Mouse (Mus musculus): ENCODE measurements around the gene Rprm.

Gene Rprm

DNA sequence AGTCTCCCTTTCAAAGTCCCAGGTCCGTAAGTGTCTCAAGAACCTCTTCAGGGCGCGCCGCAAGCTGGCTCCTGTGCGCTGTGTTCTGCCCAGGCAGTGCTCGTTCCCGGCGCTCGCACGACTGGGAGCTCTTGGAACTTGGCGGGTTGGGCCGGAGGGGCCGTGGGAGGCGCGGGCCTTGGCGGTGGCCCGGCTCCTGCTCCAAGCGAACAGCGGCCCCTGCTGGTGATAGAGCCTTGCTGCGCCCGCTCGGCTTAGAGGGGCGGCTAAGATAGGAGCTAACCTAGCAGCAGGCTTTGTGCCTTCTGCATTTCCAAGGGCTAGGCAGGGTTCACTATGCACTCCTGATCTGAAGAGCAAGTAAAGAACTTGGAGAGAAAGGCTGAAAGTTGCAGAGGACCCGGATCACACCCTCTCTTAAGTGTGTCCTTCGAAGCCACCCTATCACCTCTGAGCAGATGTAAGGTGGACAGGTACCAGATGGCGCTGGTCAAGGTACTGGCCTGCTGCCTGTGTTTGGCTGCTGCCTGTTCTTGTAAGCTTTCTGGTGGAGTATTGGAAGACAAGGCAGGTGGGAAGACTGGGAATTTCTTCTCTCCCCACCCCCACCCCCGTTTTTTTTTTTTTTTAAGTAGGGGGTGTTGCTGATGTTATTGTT lies at the start of gene Rprm:
Gene Rprm, minus strand, starts transcription at position 123 of the 658 bp plus-strand sequence.
- peak; percentile 46 for DNase-seq (ENCODE audit: low read depth, low spot score)

DNA sequence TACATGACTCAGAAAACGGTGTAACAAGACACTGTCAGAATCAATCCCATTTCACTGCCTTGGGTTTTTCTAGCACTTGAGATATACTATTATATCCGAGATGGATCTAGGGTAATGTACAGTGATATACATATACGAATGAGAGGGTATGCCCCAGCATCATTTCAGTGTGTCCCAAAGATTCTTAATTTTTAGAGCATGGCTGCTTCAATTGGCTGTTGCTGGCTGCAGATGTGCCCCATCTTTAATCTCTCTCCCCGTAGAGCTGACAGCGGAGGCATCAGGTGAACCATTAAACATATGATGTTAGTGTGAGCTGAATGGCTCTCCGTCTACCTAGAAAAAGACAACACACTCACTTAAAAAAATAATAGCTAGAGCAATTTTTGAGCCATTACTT lies 34.0 kb upstream of the Rprm start:
- no peak for DNase-seq (ENCODE audit: low read depth, low spot score)

DNA sequence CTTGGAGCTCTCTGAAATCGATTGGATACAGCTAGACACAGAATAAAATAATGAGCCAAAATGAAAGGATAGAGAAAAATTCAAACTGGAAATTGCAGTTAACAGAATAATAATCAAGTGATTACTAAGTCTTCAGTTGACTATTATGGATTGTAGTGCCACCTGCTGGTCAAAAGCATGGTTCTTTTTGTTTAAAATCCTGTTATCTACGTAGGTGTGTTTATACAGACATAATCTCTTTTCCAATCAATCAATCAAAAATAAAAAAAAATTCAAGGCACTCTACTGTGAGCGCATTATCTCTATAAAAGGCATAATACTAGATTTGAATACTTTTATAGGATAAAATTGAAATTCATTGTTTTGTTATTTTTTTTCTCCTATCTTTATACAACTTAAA lies 33.5 kb upstream of the Rprm start:
- DNase-seq (ENCODE audit: low read depth, low spot score), result no peak

DNA sequence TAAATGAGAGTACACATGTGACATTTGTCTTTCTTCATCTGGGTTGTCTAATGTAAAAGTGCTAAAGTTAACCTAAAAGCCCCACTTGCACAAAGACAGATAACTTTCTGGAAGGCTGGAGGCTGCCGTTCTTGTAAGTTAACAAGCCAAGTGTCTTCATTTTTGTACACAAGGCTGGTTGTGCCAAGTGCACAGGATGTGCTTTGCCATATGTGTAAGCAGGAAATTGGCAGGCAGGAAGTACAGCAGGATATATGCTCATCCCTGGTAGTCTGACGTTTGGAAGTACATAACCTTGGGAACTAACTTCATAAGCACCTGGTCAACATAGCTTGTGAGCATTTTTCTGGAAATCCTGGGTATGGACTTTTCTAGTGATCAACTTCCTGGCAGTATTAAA lies 25.9 kb upstream of the Rprm start:
- no peak for DNase-seq (ENCODE audit: low read depth, low spot score)

DNA sequence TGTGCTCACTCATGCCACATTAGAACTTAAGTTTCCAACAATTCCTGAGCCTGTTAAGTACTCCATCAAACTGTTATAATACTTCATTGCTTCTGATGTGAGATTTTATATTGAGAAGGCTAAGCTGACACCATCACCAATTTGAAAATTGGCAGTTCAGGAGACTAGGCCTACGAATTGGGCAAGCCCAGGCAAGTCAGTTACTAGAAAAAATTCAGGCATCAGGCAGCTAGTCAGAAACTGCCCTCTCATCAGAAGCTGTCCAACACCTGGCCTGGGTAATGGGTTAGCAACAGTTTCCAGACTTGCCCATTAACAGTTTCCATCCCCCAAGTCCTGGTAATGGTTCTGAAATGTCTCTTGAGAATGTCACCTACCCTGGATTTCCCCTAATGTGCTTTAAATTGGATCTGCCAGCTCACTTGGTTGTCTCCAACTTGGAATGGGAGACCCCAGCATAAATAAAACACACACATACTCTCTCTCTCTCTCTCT lies 20.9 kb upstream of the Rprm start:
- no peak for DNase-seq (ENCODE audit: low read depth, low spot score)

DNA sequence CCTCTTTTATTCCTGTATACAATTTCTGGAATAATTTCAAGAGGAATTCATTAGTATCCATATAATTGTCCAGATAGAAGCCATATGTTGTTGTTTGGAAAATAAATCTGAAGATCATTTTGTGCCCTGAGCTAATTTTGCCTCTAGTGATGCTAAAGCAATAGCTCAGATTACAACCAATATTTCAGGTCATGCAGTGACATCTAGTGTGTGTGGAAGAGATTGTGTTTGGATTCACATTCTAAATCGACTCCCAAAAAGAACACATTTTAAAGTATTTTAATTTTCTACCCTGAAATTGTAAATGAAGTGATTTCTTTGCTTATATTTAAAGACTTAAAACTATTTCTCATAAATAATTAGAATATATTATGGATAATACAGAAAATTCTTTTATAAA lies 14.6 kb upstream of the Rprm start:
- DNase-seq (ENCODE audit: low read depth, low spot score), result no peak

DNA sequence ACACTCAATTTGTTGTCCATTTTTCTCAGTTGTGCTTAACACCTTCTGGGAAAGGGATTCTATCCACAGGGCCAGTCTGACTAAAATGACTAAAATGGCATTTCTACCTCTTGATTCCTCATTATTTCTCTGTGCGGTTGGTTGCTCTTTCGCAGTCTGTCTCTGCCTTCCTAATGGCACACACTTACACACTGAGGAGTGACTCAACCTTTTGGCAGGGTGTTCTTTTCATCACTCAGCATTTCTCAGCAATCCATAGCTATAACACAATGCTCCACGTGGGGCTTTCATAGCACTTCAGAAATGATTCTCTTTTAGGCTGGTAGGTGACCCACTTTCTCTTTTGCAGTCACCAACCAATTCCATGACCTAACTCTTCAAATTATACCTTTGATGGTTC lies 7.3 kb upstream of the Rprm start:
- no peak for DNase-seq (ENCODE audit: low read depth, low spot score)

DNA sequence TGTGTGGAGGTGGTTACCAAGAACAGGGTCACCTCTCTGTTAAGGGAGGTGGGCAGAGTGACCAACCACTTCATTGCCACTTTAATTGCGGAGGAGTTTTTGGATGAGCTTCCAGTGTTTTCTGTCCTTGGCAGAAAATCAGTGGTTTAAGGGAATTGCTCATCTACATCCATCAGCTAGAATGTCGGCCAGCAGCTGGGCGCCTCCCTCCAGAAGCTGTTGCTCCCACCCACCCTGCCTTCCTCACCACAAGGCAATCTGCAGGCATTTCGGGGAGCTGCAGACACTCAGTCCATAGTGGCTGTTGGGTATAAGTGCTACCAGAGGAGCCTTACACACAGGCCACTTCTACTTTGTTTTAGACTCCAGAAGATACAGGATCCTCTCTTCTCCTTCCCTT lies 902 bp upstream of the Rprm start:
- DNase-seq (ENCODE audit: low read depth, low spot score), result no peak

DNA sequence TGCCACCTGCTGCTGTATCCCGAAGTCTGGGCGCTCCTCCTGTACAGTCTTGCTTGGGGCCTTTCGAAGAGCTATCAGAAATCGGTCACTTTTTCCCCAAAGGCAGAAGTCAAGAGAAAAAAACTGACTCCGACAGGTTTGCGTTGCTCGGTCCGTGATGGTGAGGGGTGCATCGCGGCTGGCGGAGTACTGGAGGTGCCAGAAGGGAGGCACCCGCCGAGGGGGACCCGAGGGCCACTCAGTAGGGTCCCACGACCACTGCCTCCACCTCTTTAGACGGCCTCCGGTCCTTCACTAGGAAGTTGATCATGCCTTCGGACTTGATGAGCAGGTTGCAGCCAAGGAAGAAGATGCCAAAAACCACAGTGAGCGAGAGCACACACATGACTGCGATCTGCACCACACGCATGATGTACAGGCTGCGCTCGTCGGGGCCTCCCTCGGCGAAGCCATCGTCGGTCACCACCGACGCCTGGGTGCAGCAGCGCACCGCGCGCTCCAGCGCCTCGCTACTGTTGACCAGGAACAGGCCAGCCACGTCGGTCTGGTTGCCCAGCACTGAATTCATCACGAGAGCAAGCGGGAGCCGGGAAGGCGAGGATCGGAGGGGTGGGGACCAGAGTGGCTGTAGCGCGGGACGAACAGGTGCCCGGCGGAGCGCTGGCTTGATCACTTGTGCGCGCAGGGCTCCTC lies 469 bp downstream of the Rprm start:
- no peak for DNase-seq (ENCODE audit: low read depth, low spot score)

DNA sequence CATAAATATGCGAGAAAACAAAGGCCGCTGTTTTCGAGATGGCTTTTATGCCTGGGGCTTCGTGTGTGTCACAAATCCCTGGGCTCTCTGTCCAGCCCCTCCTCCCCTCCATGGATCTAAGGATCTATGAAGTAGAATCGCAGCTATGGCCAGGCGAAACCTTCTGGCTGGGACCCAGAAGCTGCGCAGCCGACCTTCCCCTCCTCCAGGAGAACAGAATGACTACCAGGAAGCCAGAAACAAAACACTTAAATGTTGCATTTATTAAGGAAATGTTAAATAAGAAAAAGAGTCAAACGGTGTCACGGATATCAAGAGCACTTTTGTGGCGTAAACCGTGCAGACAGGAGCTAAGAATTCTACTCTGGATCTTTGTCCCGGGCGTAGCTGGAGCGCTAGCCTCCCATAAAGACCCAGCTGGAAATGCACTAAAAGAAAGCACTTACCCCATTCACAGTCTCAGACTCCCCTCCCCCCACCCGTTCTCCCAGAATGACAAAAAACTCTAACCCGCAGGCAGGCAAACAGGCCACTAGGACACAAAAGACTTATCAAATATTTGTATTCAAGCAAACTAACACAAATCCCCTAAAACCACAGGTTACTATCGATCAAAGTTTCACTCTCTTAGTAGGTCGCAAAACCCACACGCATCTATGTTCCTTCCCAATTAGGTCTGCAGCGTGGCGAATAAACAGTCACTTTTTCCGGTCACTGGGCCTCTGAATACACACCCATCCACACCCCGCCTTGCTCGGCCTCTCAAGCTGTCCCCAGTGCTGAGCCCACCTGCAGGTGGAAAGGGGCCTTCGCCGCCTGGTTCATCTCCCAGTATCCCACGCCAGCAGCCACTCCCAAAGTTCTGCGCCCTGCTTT lies 1.3 kb downstream of the Rprm start:
- no peak for DNase-seq (ENCODE audit: low read depth, low spot score)

DNA sequence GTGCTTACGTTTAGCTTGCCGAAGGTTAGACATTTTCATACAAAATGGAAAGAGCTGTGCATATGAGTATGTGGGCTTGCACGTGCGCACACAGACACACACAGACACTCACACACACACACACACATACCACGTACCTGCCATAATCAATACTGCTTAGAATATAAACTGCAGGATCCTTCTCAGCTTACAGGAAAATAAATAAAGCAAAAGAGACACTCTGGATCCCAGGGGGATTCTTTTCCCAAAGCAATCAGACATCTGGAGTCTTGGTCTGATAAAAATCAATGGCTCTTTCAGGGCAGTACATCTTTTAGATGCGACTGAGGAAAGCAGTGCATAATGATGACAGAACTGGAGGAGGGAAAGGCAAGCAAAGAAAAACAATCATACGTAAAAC lies 6.4 kb downstream of the Rprm start:
- no peak for DNase-seq (ENCODE audit: low read depth, low spot score)

DNA sequence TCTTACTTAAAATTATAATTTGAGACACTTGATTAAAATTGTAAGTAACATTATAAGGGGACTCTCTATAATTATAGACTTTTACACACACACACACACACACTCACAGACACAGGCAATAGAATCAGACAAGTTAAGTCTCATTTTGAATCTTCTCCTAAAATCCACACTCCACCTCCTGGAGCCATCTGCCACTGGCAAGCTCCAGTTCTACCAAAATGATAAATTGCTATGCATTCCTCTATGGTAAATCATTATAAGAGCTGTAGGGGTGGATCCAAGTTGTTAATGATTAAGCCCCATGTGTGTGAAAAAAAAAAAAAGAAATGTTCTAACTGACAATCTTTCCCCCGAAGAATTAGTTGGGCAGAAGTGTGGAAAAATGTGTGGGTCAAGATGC lies 13.8 kb downstream of the Rprm start:
- DNase-seq (ENCODE audit: low read depth, low spot score), result no peak

DNA sequence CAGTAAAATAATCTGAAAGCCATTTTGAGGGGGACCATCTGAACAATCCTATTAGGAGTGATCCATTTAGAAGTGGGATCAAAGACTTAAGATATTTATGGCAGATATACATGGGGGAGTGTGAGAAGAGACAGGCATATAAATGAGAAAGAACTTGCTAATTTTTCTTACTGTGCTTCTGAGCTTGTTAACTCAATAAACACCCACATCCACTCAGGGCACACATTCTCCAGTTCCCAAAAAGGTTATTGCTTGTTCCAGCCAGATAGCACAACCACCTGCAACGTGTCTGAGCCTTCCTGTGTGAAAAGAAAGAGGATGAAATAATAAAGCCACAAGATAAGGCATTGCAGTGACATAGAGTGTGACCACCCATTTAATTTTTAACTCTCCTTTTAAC lies 22.9 kb downstream of the Rprm start:
- no peak for DNase-seq (ENCODE audit: low read depth, low spot score)

DNA sequence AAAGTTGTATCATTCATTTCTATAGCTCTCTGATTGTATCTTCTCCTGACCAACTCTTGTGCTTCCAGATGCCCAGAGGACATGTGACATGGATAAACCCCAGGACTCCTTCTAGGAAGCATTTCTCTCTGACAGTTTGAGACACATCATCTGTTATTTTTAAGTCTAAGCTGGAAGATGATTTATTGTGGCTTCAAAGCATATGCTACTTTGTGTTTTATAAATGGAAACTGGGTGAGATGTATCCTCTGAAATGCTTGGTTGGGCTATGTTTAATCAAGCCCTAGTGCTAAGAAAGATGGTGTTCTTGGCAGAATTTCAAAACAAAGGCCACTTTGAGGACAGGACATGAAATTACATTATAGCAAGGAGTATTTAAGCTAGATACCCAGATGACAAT lies 24.3 kb downstream of the Rprm start:
- DNase-seq (ENCODE audit: low read depth, low spot score), result no peak

All from skeletal muscle tissue, adult 2 months (tissue).